ENCODE assay signal across 8 mouse cellular contexts in genomic region chr2:17741555-17741954, GRCm38 (mm10). TPM values are rescaled to one million over a fixed set of nuclear protein-coding genes. Genes with fewer than 3 reads are reported as not detected.
A peak's percentile ranks its signal among the peaks of the same experiment; 100 is the strongest.
DNase-seq lines count a peak whose midpoint lies in the region; ATAC-seq and TF ChIP-seq lines count a peak whose summit lies in the region.

No protein-coding gene starts in this region.

- no peak for TF ChIP-seq POLR2A in CH12.LX (IDR thresholded peaks at IDR 0.05; ENCODE audit: low read depth, low read length)

- no peaks in the 10 kb centered on the region for H3K36me3 ChIP-seq in CH12.LX (replicated peaks in 1 of 2; ENCODE audit: control insufficient read depth in 1 of 2, insufficient read depth in 1 of 2, low read length in 1 of 2)
- H3K36me3 ChIP-seq in forebrain, embryonic 10.5 days (replicated peaks) = no peaks in the 10 kb centered on the region
- H3K36me3 ChIP-seq in limb, embryonic 11.5 days (ENCODE audit: control insufficient read depth, insufficient read depth, low read length) = no peaks in the 10 kb centered on the region
- no peaks in the 10 kb centered on the region for H3K36me3 ChIP-seq in neural tube, embryonic 13.5 days

- peak; percentile 63 for TF ChIP-seq EP300 in CH12.LX (IDR thresholded peaks at IDR 0.05; ENCODE audit: low read length)

- WGBS in forebrain, embryonic 10.5 days = under 1% methylated on average over 16 of the region's 16 CpGs
- under 1% methylated on average over 16 of the region's 16 CpGs for WGBS in limb, embryonic 11.5 days
- under 1% methylated on average over 16 of the region's 16 CpGs for WGBS in neural tube, embryonic 13.5 days

- H3K4me1 ChIP-seq in CH12.LX (ENCODE audit: control insufficient read depth in 1 of 2, insufficient read depth in 2 of 2) = peaks cover 2 to 11% of the 10 kb centered on the region in 2 experiments; a peak in 3 of 4 replicates
- H3K4me1 ChIP-seq in forebrain, embryonic 10.5 days = peaks cover 48% of the 10 kb centered on the region
- peaks cover 6% of the 10 kb centered on the region; the same call in 1 of the 2 replicates for H3K4me1 ChIP-seq in limb, embryonic 11.5 days (ENCODE audit: control insufficient read depth, insufficient read depth, low read length)
- peaks cover 16% of the 10 kb centered on the region for H3K4me1 ChIP-seq in neural tube, embryonic 13.5 days (replicated peaks)

- H3K27ac ChIP-seq in CH12.LX (ENCODE audit: insufficient read depth, low read depth) = no peak overlapping the region
- peak overlapping the region; percentile 85 for H3K27ac ChIP-seq in forebrain, embryonic 10.5 days
- no peak overlapping the region for H3K27ac ChIP-seq in limb, embryonic 11.5 days (replicated peaks; ENCODE audit: low read depth, low read length)
- no peak overlapping the region; the same call in 1 of the 2 replicates for H3K27ac ChIP-seq in neural tube, embryonic 13.5 days (replicated peaks)

- intact Hi-C loops in heart, postnatal 14 days (cut with DNase I) = no loop called here

- peak; percentile 78 for DNase-seq in heart, adult 11 months
- DNase-seq in heart, postnatal 14 days = no peak
- DNase-seq in CH12.LX (ENCODE audit: extremely low read depth) = peak; percentile 75
- peak; percentile 76 for DNase-seq in forebrain, embryonic 10.5 days (ENCODE audit: extremely low spot score, low spot score)
- DNase-seq in limb, embryonic 11.5 days (ENCODE audit: low spot score) = peak; percentile 65
- DNase-seq in urinary bladder, postnatal 14 days (ENCODE audit: low spot score) = no peak
- no peak for DNase-seq in testis, postnatal 10 days (ENCODE audit: low spot score)

- no peaks in the 10 kb centered on the region for H3K79me2 ChIP-seq in CH12.LX (replicated peaks; ENCODE audit: control insufficient read depth, extremely low read depth, insufficient read depth, poor library complexity, severe bottlenecking)

- dilution Hi-C loops in CH12.LX (cut with MboI; ENCODE audit: extremely low pct_ligation_motif_present, extremely low pct_unique_long_range_greater_than_20kb, low sequenced_read_pairs) = no loop called here

- H3K9me3 ChIP-seq in CH12.LX (replicated peaks; ENCODE audit: low read length) = no peaks in the 10 kb centered on the region
- no peaks in the 10 kb centered on the region for H3K9me3 ChIP-seq in forebrain, embryonic 10.5 days
- no peaks in the 10 kb centered on the region for H3K9me3 ChIP-seq in limb, embryonic 11.5 days (ENCODE audit: control insufficient read depth, low read length)
- no peaks in the 10 kb centered on the region for H3K9me3 ChIP-seq in neural tube, embryonic 13.5 days

- no peak for TF ChIP-seq RAD21 in CH12.LX (IDR thresholded peaks at IDR 0.05; ENCODE audit: low read depth, low read length)

- H3K27me3 ChIP-seq in CH12.LX (replicated peaks) = no peaks in the 10 kb centered on the region
- peaks cover 14% of the 10 kb centered on the region for H3K27me3 ChIP-seq in forebrain, embryonic 10.5 days (ENCODE audit: poor library complexity, severe bottlenecking)
- no peaks in the 10 kb centered on the region for H3K27me3 ChIP-seq in limb, embryonic 11.5 days (ENCODE audit: control insufficient read depth, insufficient read depth, low read length)
- no peaks in the 10 kb centered on the region; the same call in 1 of the 2 replicates for H3K27me3 ChIP-seq in neural tube, embryonic 13.5 days

- H3K4me2 ChIP-seq in CH12.LX (ENCODE audit: insufficient read depth, low read depth, poor library complexity, severe bottlenecking) = peak overlapping the region; percentile 33
- peak overlapping the region; percentile 50 for H3K4me2 ChIP-seq in limb, embryonic 11.5 days (ENCODE audit: low read depth, severe bottlenecking)
- H3K4me2 ChIP-seq in neural tube, embryonic 13.5 days = peak overlapping the region; percentile 56

- H3K9ac ChIP-seq in CH12.LX (ENCODE audit: insufficient read depth, low read depth) = peak overlapping the region; percentile 59
- no peak overlapping the region for H3K9ac ChIP-seq in limb, embryonic 11.5 days (ENCODE audit: low read length)
- H3K9ac ChIP-seq in neural tube, embryonic 13.5 days = peak overlapping the region; percentile 17; the same call in 1 of the 2 replicates

- ATAC-seq in limb, embryonic 11.5 days (ENCODE audit: insufficient number of reproducible peaks, low FRiP score, low TSS enrichment, low read depth) = peak; percentile 61; the same call in 1 of the 2 replicates
- ATAC-seq in neural tube, embryonic 13.5 days (ENCODE audit: low read depth) = peak; percentile 69

- peak overlapping the region; percentile 49 to 51 (median 50) for H3K4me3 ChIP-seq in CH12.LX (replicated peaks in 1 of 3; ENCODE audit: low read depth in 2 of 3, low read length in 2 of 3, poor library complexity in 1 of 3)
- H3K4me3 ChIP-seq in forebrain, embryonic 10.5 days = peak overlapping the region; percentile 41
- peak overlapping the region; percentile 24 for H3K4me3 ChIP-seq in limb, embryonic 11.5 days (ENCODE audit: low read depth, low read length)
- peak overlapping the region; percentile 27 for H3K4me3 ChIP-seq in neural tube, embryonic 13.5 days

- in situ Hi-C loops in CH12.LX (cut with MboI; ENCODE audit: low pct_ligation_motif_present, low pct_unique_long_range_greater_than_20kb, low sequenced_read_pairs) = no loop called here

- no peak for TF ChIP-seq CTCF in CH12.LX (conservative IDR thresholded peaks at IDR 0.05 in 1 of 2, IDR thresholded peaks at IDR 0.05 in 1 of 2; ENCODE audit: low read depth in 2 of 2, low read length in 2 of 2)

TF ChIP-seq in CH12.LX, 34 proteins besides CTCF, POLR2A, EP300 and RAD21:
- TF ChIP-seq USF1 (IDR thresholded peaks at IDR 0.05; ENCODE audit: low read depth, low read length) = no peak
- no peak; the same call in 1 of the 2 replicates for TF ChIP-seq MAZ (IDR thresholded peaks at IDR 0.05; ENCODE audit: low read depth, low read length)
- no peak for TF ChIP-seq HCFC1 (IDR thresholded peaks at IDR 0.05; ENCODE audit: low read depth, low read length)
- TF ChIP-seq ETS1 (conservative IDR thresholded peaks at IDR 0.05; ENCODE audit: low read depth, low read length) = peak; percentile 74
- TF ChIP-seq TBP (conservative IDR thresholded peaks at IDR 0.05; ENCODE audit: low read depth, low read length) = no peak
- no peak for TF ChIP-seq E2F4 (IDR thresholded peaks at IDR 0.05; ENCODE audit: insufficient replicate concordance, low read depth, low read length)
- no peak for TF ChIP-seq PAX5 (IDR thresholded peaks at IDR 0.05; ENCODE audit: low read length)
- TF ChIP-seq SIN3A (IDR thresholded peaks at IDR 0.05; ENCODE audit: low read length) = no peak; the same call in 1 of the 2 replicates
- TF ChIP-seq JUN (IDR thresholded peaks at IDR 0.05; ENCODE audit: insufficient read depth, low read depth, low read length) = peak; percentile 52; the same call in 1 of the 2 replicates
- TF ChIP-seq CHD1 (IDR thresholded peaks at IDR 0.05; ENCODE audit: low read depth, low read length) = no peak
- no peak for TF ChIP-seq NELFE (IDR thresholded peaks at IDR 0.05; ENCODE audit: low read depth, low read length)
- TF ChIP-seq JUND (conservative IDR thresholded peaks at IDR 0.05; ENCODE audit: low read depth, low read length) = peak; percentile 63
- no peak for TF ChIP-seq UBTF (IDR thresholded peaks at IDR 0.05; ENCODE audit: low read depth, low read length)
- TF ChIP-seq POLR2AphosphoS2 (IDR thresholded peaks at IDR 0.05; ENCODE audit: low read depth, low read length) = no peak
- TF ChIP-seq IRF4 (IDR thresholded peaks at IDR 0.05; ENCODE audit: low read depth, low read length) = peak; percentile 81
- no peak for TF ChIP-seq USF2 (conservative IDR thresholded peaks at IDR 0.05; ENCODE audit: low read depth, low read length)
- TF ChIP-seq ZMIZ1 (IDR thresholded peaks at IDR 0.05; ENCODE audit: low read depth, low read length) = no peak
- peak; percentile 84; the same call in 1 of the 2 replicates for TF ChIP-seq RCOR1 (conservative IDR thresholded peaks at IDR 0.05; ENCODE audit: low read depth, low read length)
- TF ChIP-seq ZKSCAN1 (IDR thresholded peaks at IDR 0.05; ENCODE audit: borderline replicate concordance, low read depth, low read length) = no peak
- no peak for TF ChIP-seq ZC3H11A (IDR thresholded peaks at IDR 0.05; ENCODE audit: low read depth, low read length)
- TF ChIP-seq NRF1 (IDR thresholded peaks at IDR 0.05; ENCODE audit: low read depth, low read length) = 0 out of 2 replicates have a peak, but pooled peaks have one; percentile 41
- TF ChIP-seq KAT2A (IDR thresholded peaks at IDR 0.05; ENCODE audit: insufficient replicate concordance, low read length) = no peak
- TF ChIP-seq ELF1 (IDR thresholded peaks at IDR 0.05; ENCODE audit: low read depth, low read length) = no peak
- no peak for TF ChIP-seq GABPA (IDR thresholded peaks at IDR 0.05; ENCODE audit: insufficient replicate concordance, low read depth, low read length)
- peak; percentile 45 for TF ChIP-seq MAX (IDR thresholded peaks at IDR 0.05; ENCODE audit: low read length)
- peak; percentile 52 for TF ChIP-seq BHLHE40 (IDR thresholded peaks at IDR 0.05; ENCODE audit: low read depth, low read length)
- TF ChIP-seq MEF2A (IDR thresholded peaks at IDR 0.05; ENCODE audit: borderline replicate concordance, low read depth, low read length) = peak; percentile 39; the same call in 1 of the 2 replicates
- TF ChIP-seq TCF12 (IDR thresholded peaks at IDR 0.05; ENCODE audit: low read depth, low read length) = no peak
- TF ChIP-seq MYC (IDR thresholded peaks at IDR 0.05; ENCODE audit: low read depth, low read length) = no peak
- peak; percentile 53; the same call in 1 of the 2 replicates for TF ChIP-seq CHD2 (IDR thresholded peaks at IDR 0.05; ENCODE audit: low read length)
- 0 out of 2 replicates have a peak, but pooled peaks have one; percentile 3 for TF ChIP-seq SMC3 (IDR thresholded peaks at IDR 0.05; ENCODE audit: low read depth, low read length)
- no peak for TF ChIP-seq MXI1 (IDR thresholded peaks at IDR 0.05; ENCODE audit: low read depth, low read length)
- TF ChIP-seq ZNF384 (IDR thresholded peaks at IDR 0.05; ENCODE audit: low read depth, low read length) = no peak
- TF ChIP-seq MAFK (IDR thresholded peaks at IDR 0.05; ENCODE audit: insufficient replicate concordance, low read length) = peak; percentile 54; the same call in 1 of the 2 replicates

RNA-seq across cellular contexts. Expression of gene Nebl, which starts 10.3 kb away (rescaled TPM):
- 100 to 1,000 TPM; 481 to 506 TPM for total RNA-seq in heart, postnatal 14 days (2021)
- total RNA-seq in CH12.LX (2012; rRNA removed) = 12.6 and 15.9 TPM in 2 replicates
- 113 and 131 TPM in 2 replicates for total RNA-seq in CH12.LX (2014; rRNA removed)
- 46.4 and 53.4 TPM in 2 replicates for polyA plus RNA-seq in CH12.LX (2012; ENCODE audit: insufficient read length, low read depth)
- 3.6 and 5.1 TPM in 2 replicates for polyA plus RNA-seq in forebrain, embryonic 10.5 days (2016; fragmentation: Nextera tagmentation; extraction: Ambion mirVana)
- 4.8 and 6.1 TPM in 2 replicates for polyA plus RNA-seq in limb, embryonic 11.5 days (2014; fragmentation: Nextera tagmentation; extraction: Ambion mirVana)
- 9.2 and 10.9 TPM in 2 replicates for polyA plus RNA-seq in neural tube, embryonic 13.5 days (2015; fragmentation: Nextera tagmentation; extraction: Ambion mirVana)

Comparison
In these comparisons a context has a peak if more than half of its experiments do, and no peak if none do; other contexts are left out.
1. DNase-seq: peak in heart, adult 11 months (single experiment), CH12.LX (single experiment), forebrain, embryonic 10.5 days (single experiment) and limb, embryonic 11.5 days (single experiment); none in heart, postnatal 14 days (0 of 2), urinary bladder, postnatal 14 days (single experiment) and testis, postnatal 10 days (single experiment).
2. Peak in every context shown above with its lines, with median percentiles within 50 percentile points of each other: H3K4me2 ChIP-seq and H3K4me3 ChIP-seq.